Mouse (Mus musculus) bone marrow, adult 2 months (tissue): ENCODE measurements around the gene Gm3278. TPM values are rescaled to one million over a fixed set of nuclear protein-coding genes. Genes with fewer than 3 reads are reported as not detected.
"Not testable (repeated sequence)": the region's sequence is repeated elsewhere in the genome, so short reads cannot be mapped to it uniquely, and the experiment has no call there.

Experiments
- H3K27ac ChIP-seq: fragments of 200-500 bp; 2 replicates; pipeline ENCODE4 v1.5.1; 2012; ENCODE audit warnings: low read depth, mild to moderate bottlenecking, control low read depth, inconsistent platforms, low read length; ENCODE audit not compliant: control insufficient read depth, poor library complexity, insufficient read depth
- H3K4me1 ChIP-seq: fragments of 200-500 bp; 2 replicates; pipeline ENCODE4 v1.6.1; 2011; ENCODE audit warnings: low read length; ENCODE audit not compliant: control insufficient read depth, insufficient read depth
- H3K4me3 ChIP-seq: fragments of 200-500 bp; replicated peaks from 2 replicates; pipeline ENCODE3; 2011; ENCODE audit warnings: mild to moderate bottlenecking, low read depth, low read length, control low read depth; ENCODE audit not compliant: control insufficient read depth
- WGBS: fragments of 180-500 bp; shearing (Covaris S2); methylation state at CpG from one replicate; pipeline ENCODE4 v1.1.7; 2018; 5-methylcytosine and 5-hydroxymethylcytosine counted together
- polyA plus RNA-seq: library from polyadenylated mRNA; stranded (reverse); fragments of >200 nt; gene quantifications from 2 replicates; pipeline ENCODE4 v1.2.4, GENCODE M21; 2011; ENCODE audit warnings: low replicate concordance; ENCODE audit not compliant: missing spikeins, insufficient read depth, insufficient read length

The Gm3278 gene
- not detected in 2 replicates for polyA plus RNA-seq

DNA sequence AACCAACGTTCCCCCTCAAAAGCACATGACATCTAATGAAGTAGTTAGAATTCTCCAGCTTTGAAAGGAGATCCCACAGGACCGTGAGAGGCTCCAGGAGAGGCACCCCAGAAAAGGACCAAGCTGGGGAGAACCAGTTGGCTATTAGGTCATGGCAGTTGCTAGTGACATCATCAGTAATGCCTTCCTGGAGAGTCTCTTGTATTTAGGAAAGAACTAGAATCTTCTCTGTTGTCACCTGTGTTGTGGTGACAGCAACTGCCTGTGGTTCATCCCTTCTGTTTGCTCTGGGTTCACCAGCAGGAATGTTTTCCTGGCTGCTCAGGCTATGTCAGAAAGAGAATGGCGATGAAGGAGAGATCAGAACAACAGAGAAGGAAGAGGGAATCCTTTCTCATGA, at the start of gene Gm3278:
Gene Gm3278 (plus strand): TSS at position 301 of the 400 bp plus-strand sequence.
- H3K4me1 ChIP-seq, H3K27ac ChIP-seq, H3K4me3 ChIP-seq: not testable (repeated sequence)
- WGBS = 58% methylated on average over 1 of the region's 3 CpGs

DNA sequence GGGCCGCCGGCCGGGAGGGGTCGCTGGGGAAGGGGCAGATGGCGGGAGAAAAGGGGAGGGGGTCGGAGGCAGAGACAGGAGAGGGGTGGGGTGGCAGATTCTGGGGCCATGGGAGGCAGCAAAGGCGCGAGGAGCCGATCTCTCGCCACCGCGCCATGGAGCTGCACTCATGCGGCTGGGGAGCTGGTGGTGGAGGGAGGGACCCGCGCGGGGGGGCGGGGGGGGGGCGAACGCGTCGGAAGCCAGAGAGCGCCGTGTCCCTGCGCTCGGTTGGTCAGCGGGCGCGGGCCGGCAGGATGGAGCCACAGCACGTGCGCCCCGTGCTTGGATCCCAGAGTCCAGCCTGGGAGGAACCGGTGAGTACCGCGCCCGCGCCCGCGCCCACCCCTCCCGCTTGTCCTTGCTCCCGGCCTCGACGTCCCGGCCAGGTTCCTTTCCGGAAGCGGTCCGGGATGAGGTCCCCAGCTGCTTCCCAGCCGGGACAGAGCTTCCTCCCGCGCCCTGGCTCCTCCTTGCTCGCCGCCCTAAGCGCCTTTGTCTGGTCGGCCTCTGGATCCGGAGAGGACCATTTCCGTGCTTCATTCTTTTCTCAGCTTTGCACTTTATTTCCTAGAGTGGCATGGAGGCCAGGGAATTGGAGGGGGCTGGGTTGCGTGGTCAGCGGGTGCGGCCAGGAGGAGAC, 36.8 kb upstream of the Gm3278 start, which contains the start of gene Gm3264:
Gene Gm3264 (plus strand): TSS at position 278 of the 682 bp plus-strand sequence.
- not testable (repeated sequence) for H3K4me3 ChIP-seq, H3K4me1 ChIP-seq
- WGBS = 8% methylated on average over 52 of the region's 59 CpGs

More for the DNA sequence above, 36.8 kb upstream of the Gm3278 start, which contains the start of gene Gm3264:
- not testable (repeated sequence) for H3K27ac ChIP-seq

Other genes starting within 250 kb of the Gm3278 start
- not detected in 2 replicates for gene Gm3239, start 228.2 kb upstream of the Gm3278 start, polyA plus RNA-seq
- not detected in 2 replicates for gene Gm7876, start 183.2 kb upstream of the Gm3278 start, polyA plus RNA-seq
- not detected in 2 replicates for gene Gm3252, start 165.6 kb upstream of the Gm3278 start, polyA plus RNA-seq
- not detected in 2 replicates for gene Gm9602, start 116.1 kb upstream of the Gm3278 start, polyA plus RNA-seq
- gene Gm3269, start 54.3 kb upstream of the Gm3278 start, polyA plus RNA-seq = not detected in 2 replicates
- gene Gm3264, start 36.8 kb upstream of the Gm3278 start, polyA plus RNA-seq = not detected in 2 replicates
- not detected in 2 replicates for gene Gm8297, start 91.5 kb downstream of the Gm3278 start, polyA plus RNA-seq
- gene Gm3298, start 123.5 kb downstream of the Gm3278 start, polyA plus RNA-seq = not detected in 2 replicates
- not detected in 2 replicates for gene 4930555G01Rik, start 158.2 kb downstream of the Gm3278 start, polyA plus RNA-seq
- not detected in 2 replicates for gene Gm8281, start 178.6 kb downstream of the Gm3278 start, polyA plus RNA-seq
- not detected in 2 replicates for gene Gm8279, start 239.1 kb downstream of the Gm3278 start, polyA plus RNA-seq